Comparison of ENCODE assay signal across 21 mouse cellular contexts in the genomic region with DNA sequence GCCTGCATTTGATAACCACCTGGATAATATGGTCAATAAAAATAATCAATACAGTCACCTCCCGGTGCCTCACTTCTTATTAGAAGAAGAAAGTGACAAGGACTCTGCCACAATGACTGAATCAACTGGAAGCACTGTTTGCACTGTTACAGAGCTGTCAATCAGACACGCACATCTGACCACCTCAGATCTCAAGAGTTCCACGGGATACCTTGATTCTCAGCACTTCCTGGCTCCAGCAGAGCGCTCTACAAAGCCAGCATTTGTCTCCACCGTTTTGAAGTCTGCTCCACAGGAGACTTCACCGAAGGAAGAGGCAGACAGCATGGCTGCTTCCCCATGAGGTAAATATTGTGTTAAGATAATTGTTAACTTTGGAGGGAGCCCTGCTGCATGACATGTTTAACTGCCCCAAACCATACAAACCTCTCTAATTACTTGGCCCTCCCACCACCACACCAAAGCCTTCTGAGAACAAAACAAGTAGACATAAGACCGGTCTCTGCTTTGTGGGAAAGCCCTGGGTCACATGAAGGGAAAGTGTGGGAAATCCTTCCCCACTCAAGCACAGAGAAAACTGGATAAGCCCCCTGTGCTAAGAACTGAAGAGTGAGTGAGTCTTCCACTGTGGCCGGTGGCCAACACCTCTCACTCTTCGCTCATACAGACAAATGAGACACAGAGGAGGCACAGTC.
A peak's percentile ranks its signal among the peaks of the same experiment; 100 is the strongest.
DNase-seq lines count a peak whose midpoint lies in the region; ATAC-seq lines count a peak whose summit lies in the region.
"Had no signal": no experiment of that assay in that cellular context is flagged by ENCODE, and none has a peak within 500 bp of the region (broad histone marks: within the 10 kb centered on the region; RNA-seq: fewer than 3 reads in every experiment).

No protein-coding gene starts in this region.

- no peaks in the 10 kb centered on the region for H3K36me3 ChIP-seq in forebrain, embryonic 10.5 days (replicated peaks)
- H3K36me3 ChIP-seq in forebrain, embryonic 12.5 days (replicated peaks): no peaks in the 10 kb centered on the region
- H3K36me3 ChIP-seq in kidney, embryonic 16.5 days (ENCODE audit: insufficient read depth, low read length): no peaks in the 10 kb centered on the region
- no peaks in the 10 kb centered on the region for H3K36me3 ChIP-seq in limb, embryonic 10.5 days
- no peaks in the 10 kb centered on the region for H3K36me3 ChIP-seq in midbrain, embryonic 15.5 days (replicated peaks)
- H3K36me3 ChIP-seq: heart, embryonic 10.5 days; intestine, embryonic 15.5 days; neural tube, embryonic 15.5 days had no signal

- ATAC-seq in forebrain, embryonic 12.5 days (ENCODE audit: low FRiP score): no peak; the same call in 1 of the 2 replicates
- ATAC-seq in kidney, embryonic 16.5 days (ENCODE audit: low FRiP score, low TSS enrichment): peak; percentile 78
- peak; percentile 70 for ATAC-seq in midbrain, embryonic 15.5 days (replicated peaks)
- ATAC-seq: hindbrain, embryonic 16.5 days; intestine, embryonic 15.5 days had no signal

- H3K4me1 ChIP-seq in forebrain, embryonic 10.5 days: peaks cover 34% of the 10 kb centered on the region
- H3K4me1 ChIP-seq in forebrain, embryonic 12.5 days: peaks cover 10% of the 10 kb centered on the region
- peaks cover 18% of the 10 kb centered on the region for H3K4me1 ChIP-seq in kidney, embryonic 16.5 days (ENCODE audit: insufficient read depth, low read length)
- peaks cover 25% of the 10 kb centered on the region for H3K4me1 ChIP-seq in limb, embryonic 10.5 days
- no peaks in the 10 kb centered on the region for H3K4me1 ChIP-seq in midbrain, embryonic 15.5 days

- no peak overlapping the region for H3K4me2 ChIP-seq in forebrain, embryonic 12.5 days
- H3K4me2 ChIP-seq in kidney, embryonic 16.5 days (replicated peaks; ENCODE audit: low read depth, low read length): peak overlapping the region; percentile 34; the same call in 1 of the 2 replicates
- no peak overlapping the region for H3K4me2 ChIP-seq in midbrain, embryonic 15.5 days
- H3K4me2 ChIP-seq: intestine, embryonic 15.5 days; neural tube, embryonic 15.5 days had no signal

- intact Hi-C loops in left cerebral cortex, postnatal 36 days (cut with DNase I): no loop called here

- H3K4me3 ChIP-seq in forebrain, embryonic 10.5 days: no peak overlapping the region
- H3K4me3 ChIP-seq in forebrain, embryonic 12.5 days (replicated peaks): no peak overlapping the region
- no peak overlapping the region for H3K4me3 ChIP-seq in kidney, embryonic 16.5 days (ENCODE audit: low read length)
- no peak overlapping the region for H3K4me3 ChIP-seq in limb, embryonic 10.5 days
- no peak overlapping the region for H3K4me3 ChIP-seq in midbrain, embryonic 15.5 days
- H3K4me3 ChIP-seq: gastrocnemius, adult 2 months; heart, embryonic 10.5 days; intestine, embryonic 15.5 days; neural tube, embryonic 15.5 days had no signal

- WGBS in forebrain, embryonic 10.5 days: 37% methylated on average over 9 of the region's 9 CpGs
- WGBS in forebrain, embryonic 12.5 days: 27% methylated on average over 9 of the region's 9 CpGs
- WGBS in kidney, embryonic 16.5 days: 38% methylated on average over 9 of the region's 9 CpGs
- 54% methylated on average over 9 of the region's 9 CpGs for WGBS in limb, embryonic 10.5 days
- WGBS in midbrain, embryonic 15.5 days: 21% methylated on average over 9 of the region's 9 CpGs

- peak overlapping the region; percentile 32 for H3K27ac ChIP-seq in forebrain, embryonic 10.5 days
- no peak overlapping the region for H3K27ac ChIP-seq in forebrain, embryonic 12.5 days
- H3K27ac ChIP-seq in kidney, embryonic 16.5 days (ENCODE audit: low read length): 0 out of 2 replicates have a peak overlapping the region, but pooled peaks have one; percentile 1
- 0 out of 2 replicates have a peak overlapping the region, but pooled peaks have one; percentile 15 for H3K27ac ChIP-seq in limb, embryonic 10.5 days
- no peak overlapping the region for H3K27ac ChIP-seq in midbrain, embryonic 15.5 days
- H3K27ac ChIP-seq: gastrocnemius, adult 2 months; heart, embryonic 10.5 days; intestine, embryonic 15.5 days; neural tube, embryonic 15.5 days had no signal

- H3K27me3 ChIP-seq in forebrain, embryonic 10.5 days (ENCODE audit: poor library complexity, severe bottlenecking): peaks cover 34% of the 10 kb centered on the region
- H3K27me3 ChIP-seq in forebrain, embryonic 12.5 days: peaks cover 19% of the 10 kb centered on the region
- 0 out of 2 replicates have a peak, but pooled peaks cover 3% of the 10 kb centered on the region for H3K27me3 ChIP-seq in kidney, embryonic 16.5 days (ENCODE audit: insufficient read depth, low read length)
- 0 out of 2 replicates have a peak, but pooled peaks cover 5% of the 10 kb centered on the region for H3K27me3 ChIP-seq in limb, embryonic 10.5 days (ENCODE audit: low read depth, poor library complexity, severe bottlenecking)
- no peaks in the 10 kb centered on the region for H3K27me3 ChIP-seq in midbrain, embryonic 15.5 days (replicated peaks)
- H3K27me3 ChIP-seq: intestine, embryonic 15.5 days; neural tube, embryonic 15.5 days had no signal

- DNase-seq in forebrain, embryonic 10.5 days (ENCODE audit: extremely low spot score, low spot score): no peak
- no peak for DNase-seq in kidney, adult 18-20 months
- no peak for DNase-seq in limb, embryonic 10.5 days (ENCODE audit: low spot score)
- no peak for DNase-seq in left cerebral cortex, postnatal 36 days (ENCODE audit: low spot score in 2 of 2)
- no peak for DNase-seq in heart, adult 9 months (ENCODE audit: low spot score in 2 of 2)
- DNase-seq: adrenal gland, postnatal 10 days; cerebellum, adult 9-11 months; gastrocnemius, adult 2 months; heart, postnatal 4 days; layer of hippocampus, adult 9-11 months; left cerebral cortex, postnatal 4 days; lung, postnatal 14 days; right cerebral cortex, adult 18-20 months; thymus, postnatal 25 days had no signal

- no peaks in the 10 kb centered on the region for H3K9me3 ChIP-seq in forebrain, embryonic 10.5 days
- no peaks in the 10 kb centered on the region for H3K9me3 ChIP-seq in forebrain, embryonic 12.5 days
- H3K9me3 ChIP-seq in kidney, embryonic 16.5 days (ENCODE audit: low read length): no peaks in the 10 kb centered on the region
- H3K9me3 ChIP-seq in limb, embryonic 10.5 days (replicated peaks): no peaks in the 10 kb centered on the region
- H3K9me3 ChIP-seq in midbrain, embryonic 15.5 days: no peaks in the 10 kb centered on the region
- H3K9me3 ChIP-seq: heart, embryonic 10.5 days; intestine, embryonic 15.5 days; neural tube, embryonic 15.5 days had no signal

- H3K9ac ChIP-seq in forebrain, embryonic 12.5 days: no peak overlapping the region
- H3K9ac ChIP-seq in kidney, embryonic 16.5 days (replicated peaks; ENCODE audit: low read length): no peak overlapping the region
- no peak overlapping the region for H3K9ac ChIP-seq in midbrain, embryonic 15.5 days
- H3K9ac ChIP-seq: intestine, embryonic 15.5 days; neural tube, embryonic 15.5 days had no signal

Comparison
In these comparisons a context has a peak if more than half of its experiments do, and no peak if none do; other contexts are left out.
1. H3K27ac ChIP-seq: peak in forebrain, embryonic 10.5 days (single experiment), kidney, embryonic 16.5 days (single experiment) and limb, embryonic 10.5 days (single experiment); none in forebrain, embryonic 12.5 days (single experiment) and midbrain, embryonic 15.5 days (single experiment).